Mouse (Mus musculus) hematopoietic multipotent progenitor cell, adult 10-12 weeks (in vitro differentiated cells): ENCODE measurements around the gene Gm32717. TPM values are rescaled to one million over a fixed set of nuclear protein-coding genes. Genes with fewer than 3 reads are reported as not detected.

Source experiments
- polyA plus RNA-seq: library from polyadenylated mRNA; stranded (reverse); fragments of >175 nt; gene quantifications from 2 replicates; pipeline ENCODE4 v1.2.3, GENCODE M21; 2012; ENCODE audit warnings: low replicate concordance

Gene Gm32717
- polyA plus RNA-seq, result not detected in 2 replicates

DNA sequence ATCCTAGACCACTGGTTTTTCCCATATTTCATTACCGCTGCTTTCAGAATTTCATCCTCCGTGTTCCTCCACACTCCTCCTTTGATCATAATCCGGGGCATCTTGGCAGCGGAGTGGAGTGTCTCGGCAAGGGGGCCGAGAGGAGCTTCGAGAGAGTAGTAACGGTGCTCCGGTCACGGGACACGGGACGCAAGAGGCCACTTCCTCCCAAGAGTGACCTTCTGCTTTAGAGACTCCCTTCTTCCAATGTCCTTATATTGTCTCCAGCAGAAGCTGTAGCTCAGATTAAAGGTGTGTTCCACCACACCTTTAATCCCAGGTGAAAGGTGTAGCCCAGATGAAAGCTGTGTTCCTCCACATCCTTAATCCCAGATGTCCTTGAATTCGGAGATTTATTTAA, at the start of gene Gm32717:
Gm32717 (minus strand) TSS at position 101 of the 400 bp plus-strand sequence.

DNA sequence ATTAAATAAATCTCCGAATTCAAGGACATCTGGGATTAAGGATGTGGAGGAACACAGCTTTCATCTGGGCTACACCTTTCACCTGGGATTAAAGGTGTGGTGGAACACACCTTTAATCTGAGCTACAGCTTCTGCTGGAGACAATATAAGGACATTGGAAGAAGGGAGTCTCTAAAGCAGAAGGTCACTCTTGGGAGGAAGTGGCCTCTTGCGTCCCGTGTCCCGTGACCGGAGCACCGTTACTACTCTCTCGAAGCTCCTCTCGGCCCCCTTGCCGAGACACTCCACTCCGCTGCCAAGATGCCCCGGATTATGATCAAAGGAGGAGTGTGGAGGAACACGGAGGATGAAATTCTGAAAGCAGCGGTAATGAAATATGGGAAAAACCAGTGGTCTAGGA, 17.8 kb upstream of the Gm32717 start, which contains the start of gene Gm32802:
Gm32802 (plus strand) TSS at position 301 of the 400 bp plus-strand sequence.

DNA sequence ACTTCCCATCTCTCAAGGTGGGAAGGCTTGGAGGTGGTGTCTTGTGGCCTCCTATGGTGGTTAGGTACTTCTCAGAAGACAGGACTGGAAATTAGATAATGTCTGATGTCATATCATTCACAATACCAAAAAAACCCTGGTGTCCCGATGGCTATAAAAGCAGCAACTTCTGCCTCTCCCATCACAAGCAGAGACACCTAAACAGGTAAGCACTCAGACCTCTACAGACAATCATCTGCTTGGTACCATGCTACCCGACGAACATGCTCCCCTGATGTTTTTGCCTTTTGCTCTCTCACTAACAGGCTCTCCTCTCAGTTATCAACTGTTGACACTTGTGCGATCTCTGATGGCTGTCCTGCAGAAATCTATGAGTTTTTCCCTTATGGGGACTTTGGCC, 35.9 kb downstream of the Gm32717 start, which contains the start of gene Il22:
Il22 (plus strand) TSS at position 301 of the 400 bp plus-strand sequence.

Other genes with a start within 250 kb of the Gm32717 start
- gene Mdm1, start 99.0 kb downstream of the Gm32717 start, polyA plus RNA-seq, result 12.9 and 30.3 TPM in 2 replicates
- gene Il22, start 35.8 kb downstream of the Gm32717 start, polyA plus RNA-seq, result not detected in 2 replicates
- not detected in 2 replicates for gene Gm32802, start 17.9 kb upstream of the Gm32717 start, polyA plus RNA-seq
- not detected in 2 replicates for gene Iltifb, start 54.3 kb upstream of the Gm32717 start, polyA plus RNA-seq
- gene Gm9040, start 86.2 kb upstream of the Gm32717 start, polyA plus RNA-seq, result not detected in 2 replicates
- not detected in 2 replicates for gene Gm9044, start 91.6 kb upstream of the Gm32717 start, polyA plus RNA-seq
- gene Gm9045, start 97.1 kb upstream of the Gm32717 start, polyA plus RNA-seq, result not detected in 2 replicates
- not detected in 2 replicates for gene Gm9046, start 102.5 kb upstream of the Gm32717 start, polyA plus RNA-seq
- gene Gm9048, start 107.9 kb upstream of the Gm32717 start, polyA plus RNA-seq, result not detected in 2 replicates
- gene Gm9049, start 113.3 kb upstream of the Gm32717 start, polyA plus RNA-seq, result not detected in 2 replicates
- gene Ifng, start 200.3 kb upstream of the Gm32717 start, polyA plus RNA-seq, result 0.23 and 0.55 TPM in 2 replicates